Mouse (Mus musculus): ENCODE measurements at regions not wholly inside any gene's neighbourhood (a gene's known extent, or its start where the extent isn't known, plus 50 kb on each side); places are given as distances from the start of the nearest gene placed in this dataset.

DNA sequence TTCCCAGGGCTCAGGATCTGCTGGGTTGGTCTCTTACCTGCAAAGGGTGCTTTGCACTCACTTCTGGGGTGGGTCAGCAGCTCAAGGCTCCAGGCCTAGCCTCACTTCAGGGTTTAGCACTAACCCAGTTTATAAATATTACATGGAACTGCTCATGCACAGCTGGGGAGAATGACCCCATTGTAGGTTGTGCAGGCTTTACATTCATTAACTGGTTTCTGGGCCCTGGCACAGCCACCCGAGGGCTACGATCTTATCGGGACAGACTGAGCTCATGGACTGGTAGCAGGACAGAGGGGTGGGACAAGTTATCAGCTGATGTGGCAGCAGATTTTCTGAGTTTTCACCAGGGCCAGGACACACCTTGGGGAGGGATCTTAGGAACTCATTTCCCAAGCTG is 59.4 kb upstream of the Shh start:
- DNase-seq = no peak

DNA sequence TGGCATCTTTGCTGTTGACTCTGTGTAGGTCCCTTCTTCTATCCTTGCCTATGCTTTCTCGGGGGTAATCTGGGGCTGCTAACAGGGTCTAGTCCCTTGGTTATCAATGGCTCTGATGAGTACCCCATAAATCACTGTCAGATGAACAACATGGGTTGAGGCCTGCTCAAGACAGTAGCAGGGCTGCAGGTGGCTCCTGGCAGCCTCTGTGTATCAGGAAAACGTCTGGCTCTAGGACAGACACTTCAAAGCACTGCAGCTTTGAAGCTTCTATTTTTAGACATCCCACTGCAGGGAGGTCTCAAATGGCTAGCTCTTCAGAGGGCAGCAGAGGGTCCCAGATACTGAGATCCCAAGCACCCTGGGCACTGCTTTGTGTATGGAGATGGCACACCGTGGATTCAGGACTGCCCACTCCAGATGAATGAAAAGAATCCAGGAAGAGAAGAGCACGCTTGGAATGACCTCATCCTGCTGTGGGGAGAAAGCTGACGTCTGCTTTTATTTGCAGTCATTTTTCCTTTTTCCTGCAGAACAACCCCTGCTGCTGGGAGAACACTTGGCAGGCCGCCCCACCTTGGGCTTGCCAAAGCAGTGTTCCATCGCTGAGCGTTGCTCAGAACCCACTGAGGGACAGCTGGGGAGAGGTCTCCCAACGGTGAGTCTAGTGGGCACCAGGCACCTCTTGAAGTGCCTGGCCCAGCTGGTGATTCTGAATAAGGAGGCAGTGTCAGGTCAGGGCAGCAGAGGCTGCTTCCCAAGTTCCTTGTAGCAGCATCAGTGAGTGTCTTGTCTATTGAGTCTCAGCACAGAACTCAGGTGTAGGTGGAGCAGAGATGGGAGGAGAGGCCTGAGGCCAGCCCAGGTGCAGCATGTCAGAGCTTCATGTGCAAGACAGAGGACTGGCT is 54.0 kb upstream of the Shh start:
- no peak for DNase-seq

DNA sequence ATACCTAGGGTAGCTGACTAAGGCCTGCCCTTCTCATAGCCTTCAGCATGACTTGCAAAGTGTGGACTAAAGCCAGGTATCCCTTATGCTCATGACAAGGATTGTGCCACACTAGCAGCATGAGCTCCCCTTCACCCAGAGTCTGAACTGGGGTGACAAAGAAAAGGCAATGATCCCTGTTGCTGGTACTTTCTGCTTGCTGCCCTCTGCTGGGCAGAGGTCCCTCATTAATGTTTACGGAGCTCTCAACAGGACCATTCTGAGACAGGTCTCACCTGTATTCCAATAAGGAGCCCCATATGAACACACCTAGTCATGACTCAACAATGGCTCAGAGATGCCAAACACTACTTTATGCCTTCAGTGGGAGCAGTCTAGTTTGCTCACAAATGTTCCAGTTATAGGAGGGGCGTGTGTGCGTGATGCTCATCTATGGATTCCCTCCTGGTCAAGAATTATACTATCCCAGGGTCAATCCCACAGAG is 52.0 kb upstream of the Shh start:
- no peak for DNase-seq
